Mouse (Mus musculus) kidney, adult 9 months (tissue): ENCODE results near the gene Rpap3.
A peak's percentile ranks its signal among the peaks of the same experiment; 100 is the strongest.

Source experiments
- DNase-seq: peaks from one replicate; pipeline ENCODE4 v3.0.0; 2022

Rpap3 gene

GRCm38 (mm10) chr15:97705211-97706050 lies at the start of gene Rpap3:
Gene Rpap3, minus strand, starts transcription at chr15:97705825.
- DNase-seq = peak; percentile 87

DNA sequence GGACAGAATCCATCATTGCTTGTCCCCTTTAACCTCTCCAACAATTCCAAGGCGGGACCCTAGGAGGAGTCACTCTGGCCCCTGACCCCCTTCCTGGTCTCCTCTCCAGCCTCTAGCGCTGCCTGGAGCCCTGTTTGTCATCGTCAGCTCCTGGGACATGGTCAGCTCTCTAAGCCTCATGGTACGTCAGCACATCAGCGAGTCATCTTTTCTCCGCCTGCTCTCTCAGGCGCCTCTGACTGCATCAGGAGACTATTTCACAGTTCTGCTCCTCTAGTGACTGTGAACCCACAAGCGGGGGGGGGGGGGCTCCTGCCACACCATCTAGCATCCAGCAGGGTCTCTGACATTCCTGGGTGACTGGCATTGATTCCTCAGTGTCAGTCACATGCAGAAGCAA lies 49.7 kb upstream of the Rpap3 start:
- DNase-seq = no peak

GRCm38 (mm10) chr15:97754476-97754875 lies 48.9 kb upstream of the Rpap3 start:
- DNase-seq = peak; percentile 46

- peak; percentile 73 for DNase-seq
Measured at GRCm38 (mm10) chr15:97752491-97752890, 46.9 kb upstream of the Rpap3 start.

DNA sequence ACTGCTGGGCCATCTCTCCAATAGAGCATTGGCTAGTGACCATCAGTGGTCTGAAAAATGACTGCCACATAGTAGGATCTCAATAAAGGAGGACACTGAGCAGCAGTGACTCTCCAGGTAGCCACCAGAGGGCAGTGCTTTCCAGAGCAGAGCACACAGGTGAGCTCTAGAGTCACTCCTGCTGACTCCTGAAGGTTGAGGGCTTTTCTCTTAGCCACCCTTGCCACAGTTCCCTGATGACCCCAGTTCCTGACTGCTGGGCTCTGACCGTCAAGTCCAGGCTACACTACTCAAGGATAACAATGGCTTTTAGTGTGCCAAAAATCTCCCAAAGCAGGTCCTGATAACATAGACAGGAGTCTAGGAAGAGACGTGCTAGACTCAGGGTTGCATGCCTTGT lies 46.1 kb upstream of the Rpap3 start:
- peak; percentile 49 for DNase-seq

- DNase-seq = peak; percentile 76
Measured at GRCm38 (mm10) chr15:97750697-97751096, 45.1 kb upstream of the Rpap3 start.

GRCm38 (mm10) chr15:97749841-97750240 lies 44.2 kb upstream of the Rpap3 start:
- no peak for DNase-seq

GRCm38 (mm10) chr15:97749397-97749796 lies 43.8 kb upstream of the Rpap3 start:
- no peak for DNase-seq

GRCm38 (mm10) chr15:97748964-97749363 lies 43.3 kb upstream of the Rpap3 start:
- no peak for DNase-seq

GRCm38 (mm10) chr15:97748309-97748708 lies 42.7 kb upstream of the Rpap3 start:
- no peak for DNase-seq

- DNase-seq = no peak
Measured at GRCm38 (mm10) chr15:97747486-97747885, 41.9 kb upstream of the Rpap3 start.

- DNase-seq = no peak
Measured at GRCm38 (mm10) chr15:97746748-97747147, 41.1 kb upstream of the Rpap3 start.

DNA sequence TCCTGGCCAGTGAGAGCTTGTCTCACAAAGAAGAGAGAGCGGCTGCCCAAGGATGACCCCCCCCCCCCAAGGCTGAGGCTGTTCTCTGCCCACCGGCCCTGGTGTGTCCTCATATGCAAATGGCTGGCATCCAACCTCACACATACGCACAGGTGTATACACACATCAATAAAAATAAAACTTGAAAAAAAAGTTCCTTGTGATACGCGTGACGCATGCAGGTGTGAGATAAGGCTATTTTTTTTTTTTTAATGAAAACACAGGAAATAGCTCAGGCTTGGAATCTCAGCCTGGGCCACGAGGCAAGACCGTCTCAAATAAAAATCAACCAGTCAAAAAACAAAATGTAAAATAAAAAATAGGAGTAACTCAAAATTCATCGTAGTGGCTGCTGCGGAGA lies 40.7 kb upstream of the Rpap3 start:
- no peak for DNase-seq

- DNase-seq = peak; percentile 92
Measured at GRCm38 (mm10) chr15:97745331-97745730, 39.7 kb upstream of the Rpap3 start.

DNA sequence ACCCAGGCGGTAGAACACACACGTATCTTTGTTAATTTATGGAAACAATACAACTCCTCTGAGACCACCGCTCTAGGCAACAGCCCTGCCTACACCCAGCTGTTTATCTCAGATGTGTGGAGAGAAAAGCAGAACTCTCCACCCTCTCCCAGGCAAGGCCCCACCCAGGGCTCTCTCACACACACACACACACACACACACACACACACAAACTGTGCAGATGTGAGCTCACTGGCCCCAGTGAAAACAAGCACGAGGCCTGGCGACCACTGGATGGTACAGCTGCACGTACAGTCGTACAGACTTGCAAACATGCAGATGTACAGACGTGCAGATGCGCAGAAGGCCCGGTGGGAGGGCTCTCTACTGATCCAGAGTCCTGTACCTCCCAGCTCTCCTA lies 39.3 kb upstream of the Rpap3 start:
- DNase-seq = no peak

DNA sequence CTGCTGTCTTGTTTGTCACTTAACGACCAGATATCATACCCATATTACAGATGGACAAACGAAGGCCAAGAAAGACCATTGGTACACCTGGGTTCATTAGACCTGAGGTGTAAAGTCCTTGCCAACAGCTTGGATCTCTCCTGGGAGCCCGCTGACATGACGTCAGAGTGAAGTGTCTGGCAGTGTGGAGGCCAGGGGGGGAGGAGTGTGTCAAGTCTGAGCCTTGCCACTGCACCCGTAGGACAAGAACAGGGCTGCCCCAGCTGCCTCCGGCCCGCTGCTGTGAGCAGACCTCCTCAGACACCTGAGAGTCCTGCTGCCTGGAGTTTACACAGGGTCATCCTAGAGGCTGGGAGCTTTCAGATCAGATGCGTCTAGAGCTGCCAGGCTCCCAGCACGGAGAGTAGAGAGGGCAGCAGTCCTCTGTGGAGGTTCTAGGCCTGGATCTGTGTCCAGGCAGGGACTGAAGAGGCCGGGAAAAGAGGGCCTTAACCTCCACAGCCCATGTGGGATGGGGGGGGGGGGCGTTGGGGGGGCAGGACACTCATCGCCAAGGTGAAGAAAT lies 38.4 kb upstream of the Rpap3 start:
- no peak for DNase-seq

- DNase-seq = peak; percentile 62
Measured at GRCm38 (mm10) chr15:97743210-97743609, 37.6 kb upstream of the Rpap3 start.

DNA sequence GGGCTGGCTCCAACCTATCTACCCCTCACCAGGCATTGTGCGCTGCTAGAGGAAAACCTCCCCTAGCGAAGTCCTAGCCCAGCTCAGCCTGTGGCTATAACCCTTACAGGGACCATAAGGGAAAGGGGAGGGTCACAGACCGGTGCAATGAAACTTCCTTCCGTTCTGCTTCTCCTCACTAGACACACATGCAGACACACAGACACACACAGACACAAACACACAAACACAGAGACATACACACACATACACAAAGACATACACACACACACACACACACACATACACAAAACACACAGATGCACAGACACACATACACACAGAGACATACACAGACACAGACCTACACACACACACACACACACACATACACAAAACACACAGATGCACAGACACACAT lies 37.0 kb upstream of the Rpap3 start:
- no peak for DNase-seq

- DNase-seq = no peak
Measured at GRCm38 (mm10) chr15:97742074-97742473, 36.4 kb upstream of the Rpap3 start.

DNA sequence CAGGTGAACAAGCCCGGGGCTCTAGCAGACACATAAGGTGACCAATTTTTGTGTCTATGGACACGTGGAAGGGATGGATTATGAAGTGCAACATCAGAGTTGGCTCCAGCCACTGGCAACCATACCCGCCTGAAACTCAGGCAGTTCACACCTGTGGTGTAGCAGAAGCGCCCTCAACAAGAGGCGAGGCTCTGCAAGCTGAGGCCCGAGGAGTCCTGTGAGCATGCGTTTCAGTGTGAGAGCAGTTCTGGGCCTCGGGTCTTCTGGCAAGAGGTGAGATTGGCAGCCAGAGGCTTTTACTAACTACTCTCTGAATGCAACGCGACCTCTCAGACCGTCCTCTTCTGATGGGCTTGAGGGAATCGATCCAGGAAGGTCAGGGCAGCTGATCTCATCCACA lies 36.0 kb upstream of the Rpap3 start:
- DNase-seq = no peak

DNA sequence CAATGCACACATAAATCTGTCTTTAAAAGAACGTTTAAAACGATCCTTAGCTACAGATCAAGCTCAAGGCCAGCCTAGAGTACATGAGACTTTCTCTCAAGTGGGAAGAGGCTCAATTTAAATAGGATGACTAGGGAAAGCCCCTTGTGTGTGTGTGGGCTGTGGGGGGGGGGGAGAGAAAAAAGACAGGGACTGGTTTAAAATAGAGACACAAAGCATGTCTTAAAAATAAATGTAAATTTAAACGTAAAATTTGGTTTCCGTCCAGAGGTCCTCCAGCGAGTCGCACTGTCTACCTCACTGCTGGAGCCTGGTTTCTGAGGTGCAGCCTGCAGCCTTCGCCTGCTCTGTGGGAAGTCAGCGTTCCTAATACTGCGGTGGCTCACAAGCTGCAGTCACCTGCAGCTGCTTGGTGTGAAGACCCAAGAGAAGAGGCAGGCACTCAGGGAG lies 34.7 kb upstream of the Rpap3 start:
- DNase-seq = no peak

- no peak for DNase-seq
Measured at GRCm38 (mm10) chr15:97738923-97739322, 33.3 kb upstream of the Rpap3 start.

GRCm38 (mm10) chr15:97731988-97732387 lies 26.4 kb upstream of the Rpap3 start:
- DNase-seq = no peak

GRCm38 (mm10) chr15:97731111-97731510 lies 25.5 kb upstream of the Rpap3 start, which contains the start of gene Endou:
Gene Endou, minus strand, starts transcription at chr15:97731339.
- DNase-seq = no peak
